Mouse (Mus musculus) liver, embryonic 13.5 days (tissue): Measurements from ENCODE around the gene Slc6a21. TPM values are rescaled to one million over a fixed set of nuclear protein-coding genes. Genes with fewer than 3 reads are reported as not detected.

ENCODE experiments used
- ATAC-seq: fragments of 200-750 bp; cut with Nextera tagmentation; 2 replicates; pipeline ENCODE4 v1.8.0; 2017; ENCODE audit warnings: low read depth, mild to moderate bottlenecking, moderate number of reproducible peaks, moderate library complexity
- DNase-seq: peaks from one replicate; pipeline ENCODE4 v3.0.0; 2022
- H3K27ac ChIP-seq: fragments of 300-500 bp; sonication (generic); 2 replicates; pipeline ENCODE4 v1.5.1; 2015; ENCODE audit warnings: moderate library complexity, mild to moderate bottlenecking, inconsistent platforms
- H3K27me3 ChIP-seq: fragments of 300-500 bp; sonication (generic); 2 replicates; pipeline ENCODE4 v1.6.1; 2015; ENCODE audit warnings: mild to moderate bottlenecking, inconsistent platforms
- H3K36me3 ChIP-seq: fragments of 300-500 bp; sonication (generic); 2 replicates; pipeline ENCODE4 v1.6.1; 2015; ENCODE audit warnings: mild to moderate bottlenecking, inconsistent platforms
- H3K4me1 ChIP-seq: fragments of 300-500 bp; sonication (generic); replicated peaks from 2 replicates; pipeline ENCODE4 v1.6.1; 2015; ENCODE audit warnings: inconsistent platforms
- H3K4me2 ChIP-seq: fragments of 300-500 bp; sonication (generic); 2 replicates; pipeline ENCODE4 v1.6.1; 2015; ENCODE audit warnings: inconsistent platforms, mild to moderate bottlenecking, moderate library complexity
- H3K4me3 ChIP-seq: fragments of 300-500 bp; sonication (generic); replicated peaks from 2 replicates; pipeline ENCODE4 v1.5.1; 2015; ENCODE audit warnings: mild to moderate bottlenecking, inconsistent platforms
- H3K9ac ChIP-seq: fragments of 300-500 bp; sonication (generic); 2 replicates; pipeline ENCODE4 v1.6.1; 2015; ENCODE audit warnings: mild to moderate bottlenecking, inconsistent platforms
- H3K9me3 ChIP-seq: fragments of 300-500 bp; sonication (generic); replicated peaks from 2 replicates; pipeline ENCODE4 v1.6.1; 2016; ENCODE audit warnings: inconsistent platforms
- WGBS: fragments of 180-500 bp; shearing (Covaris S2); methylation state at CpG from one replicate; pipeline ENCODE4 v1.1.7; 2015; ENCODE audit not compliant: insufficient replicate concordance; 5-methylcytosine and 5-hydroxymethylcytosine counted together
- polyA plus RNA-seq: library from polyadenylated mRNA; unstranded; fragments of >200 nt; fragmentation: Nextera tagmentation; extraction: Ambion mirVana; gene quantifications from 2 replicates; pipeline ENCODE4 v1.2.1, GENCODE M21; 2015

Gene Slc6a21
- polyA plus RNA-seq, 1 experiment from 2014 or later: not detected

DNA sequence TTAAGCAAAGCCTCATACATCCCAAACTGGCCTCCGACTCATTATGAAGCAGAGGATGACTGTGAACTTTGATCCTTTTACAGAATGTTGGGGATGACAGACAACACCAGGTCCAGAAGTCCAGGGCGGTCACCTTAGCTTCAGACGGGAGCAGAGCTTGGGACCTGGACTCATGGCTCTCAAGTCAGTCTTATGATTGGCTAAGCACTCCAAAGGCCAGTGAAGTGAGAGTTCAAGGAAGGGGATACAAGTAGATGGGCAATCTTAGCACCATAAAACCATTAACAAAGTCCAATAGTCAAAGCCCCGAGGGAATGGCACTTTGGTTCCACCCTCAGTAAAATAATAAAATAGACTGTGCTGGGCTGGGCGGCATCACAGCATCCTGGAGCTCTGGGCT lies 45.8 kb downstream of the Slc6a21 start:
- 66% methylated on average over 5 of the region's 5 CpGs for WGBS
- no peaks in the 10 kb centered on the region for H3K36me3 ChIP-seq
- no peak for ATAC-seq
- H3K4me3 ChIP-seq: no peak overlapping the region
- no peaks in the 10 kb centered on the region for H3K27me3 ChIP-seq
- H3K4me1 ChIP-seq: no peaks in the 10 kb centered on the region
- no peaks in the 10 kb centered on the region for H3K9me3 ChIP-seq
- no peak overlapping the region for H3K9ac ChIP-seq
- H3K4me2 ChIP-seq: no peak overlapping the region
- no peak overlapping the region for H3K27ac ChIP-seq
- no peak for DNase-seq

DNA sequence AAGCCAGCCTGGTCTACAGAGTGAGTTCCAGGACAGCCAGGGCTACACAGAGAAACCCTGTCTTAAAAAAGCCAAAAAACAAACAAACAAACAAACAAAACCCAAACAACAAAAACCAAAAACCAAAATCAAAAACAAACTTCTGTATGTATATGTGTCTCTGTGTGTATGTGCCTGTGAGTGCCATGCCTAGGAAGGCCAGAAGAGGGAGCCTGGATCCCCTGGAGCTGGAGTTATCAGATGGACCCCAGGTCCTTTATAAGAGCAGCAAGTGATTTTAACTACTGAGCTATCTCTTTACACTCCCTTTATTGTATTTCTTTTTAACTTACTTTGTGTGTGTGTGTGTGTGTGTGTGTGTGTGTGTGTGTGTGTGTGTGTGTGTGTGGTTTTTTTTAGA lies 48.5 kb downstream of the Slc6a21 start:
- Histone ChIP-seq H3K4me3 (no peak overlapping the region), H3K4me1 (no peaks in the 10 kb centered on the region), H3K27me3 (no peaks in the 10 kb centered on the region), H3K4me2 (no peak overlapping the region), H3K27ac (no peak overlapping the region), H3K9ac (no peak overlapping the region), H3K36me3 (no peaks in the 10 kb centered on the region), H3K9me3 (no peaks in the 10 kb centered on the region)
- DNase-seq (no peak), ATAC-seq (no peak)

DNA sequence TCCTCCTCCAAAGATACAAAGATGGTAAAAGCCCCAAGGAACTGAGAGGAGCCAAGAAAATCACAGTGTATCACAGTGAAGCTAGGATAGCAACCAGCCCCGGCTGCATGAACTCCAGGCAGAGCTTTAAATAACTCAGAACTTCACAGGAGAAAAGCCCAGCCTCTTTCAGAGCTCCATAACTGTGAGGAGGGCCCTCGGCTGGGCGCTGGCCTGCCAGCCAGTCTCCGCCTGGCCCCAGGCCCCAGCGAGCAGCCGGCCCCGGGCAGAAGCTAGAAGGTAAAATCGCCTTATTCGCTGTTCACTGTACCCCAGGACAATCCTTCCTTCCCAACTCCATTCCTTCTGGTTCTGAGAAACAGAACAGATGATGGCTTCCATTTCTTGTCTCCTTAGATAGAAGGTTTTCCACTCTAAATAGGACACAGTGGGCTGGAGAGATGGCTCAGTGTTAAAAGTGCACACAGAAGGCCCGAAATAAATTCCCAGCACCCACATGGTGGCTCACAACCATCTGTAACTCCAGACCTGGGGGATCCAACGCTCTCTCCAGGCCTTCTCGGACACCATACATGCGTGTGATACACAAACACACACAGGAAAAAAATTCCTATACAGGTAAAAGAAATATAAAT lies 51.6 kb downstream of the Slc6a21 start:
- no peak overlapping the region for H3K27ac ChIP-seq
- WGBS: 65% methylated on average over 13 of the region's 13 CpGs
- no peak overlapping the region for H3K4me3 ChIP-seq
- no peaks in the 10 kb centered on the region for H3K9me3 ChIP-seq
- no peak overlapping the region for H3K9ac ChIP-seq
- no peak for DNase-seq
- no peak overlapping the region for H3K4me2 ChIP-seq
- ATAC-seq: no peak
- peaks cover 15% of the 10 kb centered on the region for H3K4me1 ChIP-seq
- peaks cover 23% of the 10 kb centered on the region for H3K27me3 ChIP-seq
- no peaks in the 10 kb centered on the region for H3K36me3 ChIP-seq

DNA sequence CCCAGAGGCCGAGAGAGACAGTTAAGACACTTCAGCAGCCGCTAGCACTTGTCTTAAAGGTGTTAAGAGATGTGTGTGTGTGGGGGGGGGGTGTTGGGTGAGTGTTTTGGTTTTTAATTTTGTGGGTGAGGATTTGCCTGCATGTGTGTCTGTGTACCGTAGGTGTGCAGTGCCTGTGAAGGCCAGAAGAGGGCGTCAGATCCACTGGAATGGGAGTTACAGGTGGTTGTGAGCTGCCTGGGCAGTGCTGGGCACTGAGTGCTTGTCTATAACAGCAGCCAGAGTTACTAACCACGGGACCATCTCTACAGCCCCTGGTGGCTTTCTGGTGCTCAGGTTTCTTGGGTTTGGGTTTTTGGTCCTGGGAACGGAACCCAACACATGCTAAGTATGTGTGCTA lies 54.2 kb downstream of the Slc6a21 start:
- DNase-seq: no peak
- Histone ChIP-seq H3K4me1 (peaks cover 22% of the 10 kb centered on the region), H3K27me3 (peaks cover 49% of the 10 kb centered on the region), H3K9me3 (no peaks in the 10 kb centered on the region), H3K36me3 (no peaks in the 10 kb centered on the region), H3K4me3 (no peak overlapping the region), H3K9ac (no peak overlapping the region), H3K27ac (no peak overlapping the region), H3K4me2 (no peak overlapping the region)
- no peak for ATAC-seq
- 63% methylated on average over 6 of the region's 6 CpGs for WGBS

DNA sequence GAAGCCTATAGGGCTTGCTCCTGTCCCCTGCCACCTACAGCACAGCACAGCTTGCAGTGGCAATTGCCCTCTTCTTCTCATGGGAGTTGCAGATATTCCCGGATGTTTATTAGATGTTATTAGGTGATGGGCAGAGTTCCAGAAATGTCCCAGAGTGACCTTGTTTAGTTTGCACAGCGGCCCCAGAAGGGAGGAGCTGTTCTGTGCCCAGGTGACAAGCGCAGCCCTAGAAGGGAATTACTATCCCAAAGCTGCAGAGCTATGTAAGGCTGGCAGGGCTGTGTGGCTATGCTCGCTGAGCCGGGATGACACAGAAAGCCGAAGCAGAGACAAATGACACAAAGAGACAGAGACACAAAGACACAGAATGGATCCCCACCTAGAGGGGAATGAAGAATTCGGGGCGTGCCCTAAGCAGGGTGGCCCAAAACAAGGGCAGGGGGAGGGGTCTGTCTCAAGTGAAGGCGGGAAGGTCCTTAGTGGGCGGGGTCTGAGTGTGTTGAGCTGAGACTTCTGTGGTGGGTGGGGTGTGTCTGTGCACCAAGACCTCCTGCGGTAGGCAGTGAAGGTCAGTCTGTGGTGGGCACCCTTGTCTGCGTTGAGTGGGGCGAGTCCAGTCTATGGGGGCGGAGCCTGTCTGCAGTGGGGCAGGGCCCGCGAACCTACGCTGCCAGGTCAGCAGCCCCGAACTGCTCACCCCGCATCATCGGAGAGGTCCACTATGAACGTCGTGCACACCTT lies 55.5 kb downstream of the Slc6a21 start:
- peaks cover 60% of the 10 kb centered on the region for H3K27me3 ChIP-seq
- peak overlapping the region; percentile 59 for H3K4me3 ChIP-seq
- WGBS: 7% methylated on average over 22 of the region's 22 CpGs
- H3K4me2 ChIP-seq: peak overlapping the region; percentile 75
- ATAC-seq (peak; percentile 39), DNase-seq (no peak)
- no peak overlapping the region for H3K27ac ChIP-seq
- H3K36me3 ChIP-seq: no peaks in the 10 kb centered on the region
- H3K9ac ChIP-seq: peak overlapping the region; percentile 59
- H3K4me1 ChIP-seq: peaks cover 23% of the 10 kb centered on the region
- H3K9me3 ChIP-seq: no peaks in the 10 kb centered on the region

DNA sequence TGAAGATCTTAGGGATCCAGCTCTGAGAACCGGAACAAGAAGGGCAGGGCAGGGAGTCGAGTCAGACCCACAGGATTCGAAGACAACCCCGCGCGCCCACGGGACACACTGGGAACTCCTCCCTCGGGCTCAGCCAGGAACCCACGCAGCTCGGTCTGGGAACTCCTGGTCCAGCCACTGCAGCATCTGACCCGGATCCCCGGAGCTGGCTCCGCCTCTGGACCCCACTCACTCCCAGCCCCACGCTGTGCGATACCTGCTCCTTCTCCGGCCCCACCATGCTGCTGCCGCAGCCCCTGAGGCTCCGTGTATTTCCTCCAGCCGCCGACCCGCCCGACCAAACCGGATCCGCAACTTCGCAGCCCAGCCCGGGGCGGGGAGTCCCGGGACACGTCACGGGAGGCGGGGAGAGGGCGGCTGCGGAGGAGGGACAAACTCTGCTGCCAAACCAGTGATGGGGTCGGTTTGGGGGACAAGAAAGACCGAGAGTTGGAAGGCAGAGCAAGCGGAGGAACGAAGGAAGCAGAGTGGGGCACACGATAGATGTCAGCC lies 56.2 kb downstream of the Slc6a21 start, which contains the start of gene Trpm4:
Gene Trpm4, minus strand, starts transcription at position 350 of the 552 bp plus-strand sequence.
- ATAC-seq: peak; percentile 19; the same call in 1 of the 2 replicates
- peak within 1 kb of the TSS; percentile 75 for H3K4me2 ChIP-seq
- H3K36me3 ChIP-seq: no peaks in the 10 kb centered on the region
- peak within 1 kb of the TSS; percentile 59 for H3K9ac ChIP-seq
- H3K9me3 ChIP-seq: no peaks in the 10 kb centered on the region
- H3K4me1 ChIP-seq: peaks cover 29% of the 10 kb centered on the region
- under 1% methylated on average over 38 of the region's 38 CpGs for WGBS
- no peak within 1 kb of the TSS for H3K27ac ChIP-seq
- peak; percentile 33 for DNase-seq
- H3K4me3 ChIP-seq: peak within 1 kb of the TSS; percentile 59
- peaks cover 66% of the 10 kb centered on the region for H3K27me3 ChIP-seq

DNA sequence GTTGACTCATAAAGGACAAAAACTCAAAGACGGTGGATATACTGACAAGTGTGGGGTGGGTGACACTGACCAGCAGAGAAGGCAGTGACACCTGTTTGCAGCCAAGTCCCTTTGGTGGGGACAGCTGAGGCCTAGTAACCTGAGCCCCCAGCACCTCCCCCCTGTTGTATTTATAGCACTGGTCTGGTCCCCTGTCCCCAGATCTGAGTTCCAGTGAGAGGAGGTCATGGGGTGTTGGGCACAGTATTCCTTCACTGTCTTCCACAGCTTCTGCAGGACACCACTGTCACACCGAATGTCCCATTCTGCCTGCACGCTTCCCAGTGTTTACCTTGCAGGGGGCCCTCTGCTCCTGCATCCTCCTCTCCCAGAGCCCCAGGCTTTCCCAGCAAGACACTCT lies 57.3 kb downstream of the Slc6a21 start:
- ATAC-seq (no peak), DNase-seq (no peak)
- no peaks in the 10 kb centered on the region for H3K9me3 ChIP-seq
- H3K4me3 ChIP-seq: no peak overlapping the region
- no peak overlapping the region for H3K4me2 ChIP-seq
- H3K27me3 ChIP-seq: peaks cover 77% of the 10 kb centered on the region
- H3K4me1 ChIP-seq: peaks cover 40% of the 10 kb centered on the region
- H3K36me3 ChIP-seq: no peaks in the 10 kb centered on the region
- 35% methylated on average over 3 of the region's 3 CpGs for whole genome bisulfite sequencing
- no peak overlapping the region for H3K9ac ChIP-seq
- H3K27ac ChIP-seq: no peak overlapping the region

DNA sequence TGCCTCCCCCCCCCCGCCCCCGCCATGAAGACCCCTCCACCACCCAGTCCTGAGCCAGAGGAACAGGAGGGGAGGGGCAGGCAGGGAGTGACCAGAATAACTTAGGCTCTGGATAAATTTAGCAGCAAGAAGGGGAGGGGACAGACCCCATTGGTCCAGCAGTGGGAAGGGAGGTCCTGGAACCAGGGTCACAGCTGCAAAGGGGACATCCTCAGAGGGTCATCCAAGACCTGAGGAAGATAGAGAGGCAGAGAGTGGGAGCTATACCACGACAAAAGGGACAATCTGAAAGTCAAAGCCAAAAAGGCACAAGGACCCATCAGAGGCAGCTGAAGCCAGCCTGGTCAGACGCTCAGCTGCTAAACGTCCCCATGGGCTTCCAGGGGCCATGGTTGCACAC lies 57.7 kb downstream of the Slc6a21 start, which contains the start of gene Hrc:
Gene Hrc, plus strand, starts transcription at position 235 of the 400 bp plus-strand sequence.
- H3K36me3 ChIP-seq: no peaks in the 10 kb centered on the region
- H3K27me3 ChIP-seq: peaks cover 81% of the 10 kb centered on the region
- no peak within 1 kb of the TSS for H3K4me3 ChIP-seq
- H3K9me3 ChIP-seq: no peaks in the 10 kb centered on the region
- H3K27ac ChIP-seq: no peak within 1 kb of the TSS
- H3K4me1 ChIP-seq: peaks cover 45% of the 10 kb centered on the region
- 36% methylated on average over 5 of the region's 5 CpGs for WGBS
- ATAC-seq (no peak), DNase-seq (no peak)
- H3K4me2 ChIP-seq: no peak within 1 kb of the TSS
- H3K9ac ChIP-seq: no peak within 1 kb of the TSS

DNA sequence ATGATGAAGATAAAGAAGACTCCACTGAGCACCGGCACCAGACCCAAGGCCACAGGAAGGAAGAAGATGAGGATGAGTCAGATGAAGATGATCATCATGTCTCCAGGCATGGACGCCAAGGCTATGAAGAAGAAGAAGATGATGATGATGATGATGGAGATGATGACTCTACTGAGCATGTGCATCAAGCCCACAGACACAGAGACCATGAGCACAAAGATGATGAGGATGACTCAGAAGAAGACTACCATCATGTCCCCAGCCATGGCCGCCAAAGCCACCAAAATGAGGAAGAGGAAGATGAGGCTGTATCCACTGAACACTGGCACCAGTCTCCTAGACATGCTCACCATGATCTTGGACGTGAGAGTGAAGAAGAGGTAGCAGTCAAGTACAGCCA lies 59.0 kb downstream of the Slc6a21 start:
- DNase-seq: no peak
- Histone ChIP-seq H3K4me2 (no peak overlapping the region), H3K36me3 (no peaks in the 10 kb centered on the region), H3K27me3 (peaks cover 89% of the 10 kb centered on the region), H3K4me1 (peaks cover 57% of the 10 kb centered on the region), H3K4me3 (no peak overlapping the region), H3K9ac (no peak overlapping the region), H3K27ac (no peak overlapping the region), H3K9me3 (no peaks in the 10 kb centered on the region)
- ATAC-seq: no peak
- WGBS: 61% methylated on average over 4 of the region's 4 CpGs

DNA sequence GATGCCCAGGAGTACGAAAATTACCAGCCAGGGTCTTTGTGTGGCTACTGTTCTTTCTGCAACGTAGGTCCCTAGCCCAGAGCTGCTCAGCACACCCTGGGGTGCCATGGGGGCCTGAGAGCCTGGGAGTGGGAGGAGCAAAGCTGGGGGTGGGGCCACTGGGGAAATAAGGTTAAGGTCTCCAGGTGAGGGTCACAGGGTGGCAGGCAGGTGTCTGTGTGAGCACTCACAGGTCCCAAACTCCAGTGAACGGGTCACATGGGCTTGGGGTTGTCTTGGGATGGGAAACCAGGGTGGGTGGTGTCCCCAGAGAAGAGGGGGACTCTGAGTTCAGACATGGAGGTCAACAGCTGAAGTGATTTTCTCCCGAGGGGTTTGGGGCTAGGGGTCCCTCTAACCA lies 60.2 kb downstream of the Slc6a21 start:
- Histone ChIP-seq H3K27ac (no peak overlapping the region), H3K4me2 (no peak overlapping the region), H3K4me1 (peaks cover 64% of the 10 kb centered on the region), H3K27me3 (peaks cover 81% of the 10 kb centered on the region), H3K4me3 (no peak overlapping the region), H3K36me3 (no peaks in the 10 kb centered on the region), H3K9ac (no peak overlapping the region), H3K9me3 (no peaks in the 10 kb centered on the region)
- ATAC-seq: no peak
- WGBS: 9% methylated on average over 4 of the region's 4 CpGs
- DNase-seq: no peak

DNA sequence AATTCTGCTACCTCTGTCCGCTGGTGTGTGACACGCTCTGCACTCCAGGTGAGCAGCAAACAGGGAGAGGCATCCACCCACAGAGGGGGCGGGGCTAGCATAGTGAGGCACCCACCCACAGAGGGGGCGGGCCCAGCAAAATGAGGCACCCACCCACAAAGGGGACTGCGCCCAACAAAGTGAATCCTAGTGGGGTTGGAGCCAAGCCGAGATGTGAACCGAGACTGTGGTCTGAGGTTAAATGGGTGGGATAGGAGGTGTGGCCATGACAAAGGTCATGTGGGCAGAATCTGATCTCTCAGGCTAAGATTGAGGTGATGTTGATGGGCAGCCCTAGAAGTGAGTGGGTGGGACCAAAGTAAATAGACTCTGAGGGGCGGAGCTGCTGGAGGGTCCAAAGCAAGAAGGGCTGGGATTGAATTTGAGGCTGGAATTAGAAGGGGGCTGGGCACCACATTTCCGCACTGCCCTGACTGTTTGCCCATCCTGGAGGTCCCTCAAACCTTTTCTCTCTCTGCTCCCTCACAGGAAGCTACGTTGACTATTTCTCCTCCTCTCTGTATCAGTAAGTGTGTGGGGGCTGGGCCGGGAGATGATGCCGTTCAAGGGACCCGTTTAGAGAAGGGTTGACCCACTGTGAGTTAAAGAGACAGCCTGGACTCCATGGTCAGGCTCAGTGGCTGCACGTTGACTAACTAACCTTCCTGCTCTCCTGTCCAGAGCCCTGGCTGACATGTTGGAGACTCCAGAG lies 61.0 kb downstream of the Slc6a21 start:
- H3K4me3 ChIP-seq: peak overlapping the region; percentile 61
- no peak for ATAC-seq
- no peak overlapping the region for H3K9ac ChIP-seq
- no peaks in the 10 kb centered on the region for H3K9me3 ChIP-seq
- H3K27ac ChIP-seq: no peak overlapping the region
- peak overlapping the region; percentile 91 for H3K4me2 ChIP-seq
- peaks cover 56% of the 10 kb centered on the region for H3K4me1 ChIP-seq
- DNase-seq: peak; percentile 23
- H3K36me3 ChIP-seq: no peaks in the 10 kb centered on the region
- 5% methylated on average over 14 of the region's 14 CpGs for WGBS
- H3K27me3 ChIP-seq: peaks cover 72% of the 10 kb centered on the region
